Mouse (Mus musculus): ENCODE measurements at regions not wholly inside any gene's neighbourhood (a gene's known extent, or its start where the extent isn't known, plus 50 kb on each side); places are given as distances from the start of the nearest gene placed in this dataset.

- DNase-seq = peak in 1 of 2 experiments; percentile 7
Measured at GRCm38 (mm10) chr17:85932360-85933132, 212.4 kb downstream of the Srbd1 start.

- DNase-seq = no peak
Measured at GRCm38 (mm10) chr17:85931955-85932354, 213.0 kb downstream of the Srbd1 start.

- DNase-seq = peak in 1 of 2 experiments; percentile 9
Measured at GRCm38 (mm10) chr17:85930789-85931188, 214.2 kb downstream of the Srbd1 start.

GRCm38 (mm10) chr17:85930331-85930730 lies 214.6 kb downstream of the Srbd1 start:
- peak in 1 of 2 experiments; percentile 44 for DNase-seq

- peak in 1 of 2 experiments; percentile 11 for DNase-seq
Measured at GRCm38 (mm10) chr17:85929699-85930286, 215.2 kb downstream of the Srbd1 start.

- peak; percentile 26 to 38 for DNase-seq
Measured at GRCm38 (mm10) chr17:85928543-85928942, 216.4 kb downstream of the Srbd1 start.

- DNase-seq = peak; percentile 47 to 60
Measured at GRCm38 (mm10) chr17:85927261-85927660, 217.7 kb downstream of the Srbd1 start.

GRCm38 (mm10) chr17:85926044-85926443 lies 218.9 kb downstream of the Srbd1 start:
- DNase-seq = no peak

- peak; percentile 56 to 63 for DNase-seq
Measured at GRCm38 (mm10) chr17:85921219-85921673, 223.7 kb downstream of the Srbd1 start.

GRCm38 (mm10) chr17:85919868-85920267 lies 225.1 kb downstream of the Srbd1 start:
- no peak for DNase-seq

GRCm38 (mm10) chr17:85915870-85916269 lies 227.8 kb upstream of the Six2 start:
- no peak for DNase-seq

GRCm38 (mm10) chr17:85914062-85914461 lies 226.0 kb upstream of the Six2 start:
- DNase-seq = no peak

- DNase-seq = no peak
Measured at GRCm38 (mm10) chr17:85908709-85909108, 220.6 kb upstream of the Six2 start.

- no peak for DNase-seq
Measured at GRCm38 (mm10) chr17:85906597-85907187, 218.6 kb upstream of the Six2 start.

GRCm38 (mm10) chr17:85902575-85902974 lies 214.5 kb upstream of the Six2 start:
- DNase-seq = no peak

GRCm38 (mm10) chr17:85899096-85899495 lies 211.0 kb upstream of the Six2 start:
- DNase-seq = no peak

- DNase-seq = no peak
Measured at GRCm38 (mm10) chr17:85895978-85896377, 207.9 kb upstream of the Six2 start.

- DNase-seq = no peak
Measured at GRCm38 (mm10) chr17:85891243-85891642, 203.2 kb upstream of the Six2 start.

- no peak for DNase-seq
Measured at GRCm38 (mm10) chr17:85889746-85890532, 201.9 kb upstream of the Six2 start.

- no peak for DNase-seq
Measured at GRCm38 (mm10) chr17:85888568-85889398, 200.7 kb upstream of the Six2 start.

- DNase-seq = no peak
Measured at GRCm38 (mm10) chr17:85886675-85887074, 198.6 kb upstream of the Six2 start.

- no peak for DNase-seq
Measured at GRCm38 (mm10) chr17:85886237-85886636, 198.2 kb upstream of the Six2 start.
